Mouse (Mus musculus) heart, postnatal 25 days (tissue): ENCODE data around the gene Prr29. TPM values are rescaled to one million over a fixed set of nuclear protein-coding genes. Genes with fewer than 3 reads are reported as not detected.
A peak's percentile ranks its signal among the peaks of the same experiment; 100 is the strongest.

ENCODE experiments used
- DNase-seq: peaks from one replicate; pipeline ENCODE4 v3.0.0; 2022; ENCODE audit warnings: low spot score
- intact Hi-C: fragments of 180-260 bp; cut with DNase I; formaldehyde crosslinking; loops from one replicate; pipeline ENCODE4 v1.15.1; 2025
- total RNA-seq, 2 experiments: library from RNA; stranded (reverse); gene quantifications; 2 replicates each; pipeline ENCODE4 v1.2.3; 2021

The Prr29 gene
- total RNA-seq, 2 experiments from 2014 or later: 0.73 to 0.95 TPM

- intact Hi-C loops: no loop called here
Observed at GRCm38 (mm10) chr11:106353188-106353587, 12.1 kb upstream of the Prr29 start, which contains the start of gene Scn4a. Scn4a (minus strand) TSS chr11:106353288.

GRCm38 (mm10) chr11:106354181-106354580, 11.1 kb upstream of the Prr29 start:
- no peak for DNase-seq
- intact Hi-C loops: no loop called here

More at GRCm38 (mm10) chr11:106353188-106353587, 12.1 kb upstream of the Prr29 start, which contains the start of gene Scn4a:
- no peak for DNase-seq

DNA sequence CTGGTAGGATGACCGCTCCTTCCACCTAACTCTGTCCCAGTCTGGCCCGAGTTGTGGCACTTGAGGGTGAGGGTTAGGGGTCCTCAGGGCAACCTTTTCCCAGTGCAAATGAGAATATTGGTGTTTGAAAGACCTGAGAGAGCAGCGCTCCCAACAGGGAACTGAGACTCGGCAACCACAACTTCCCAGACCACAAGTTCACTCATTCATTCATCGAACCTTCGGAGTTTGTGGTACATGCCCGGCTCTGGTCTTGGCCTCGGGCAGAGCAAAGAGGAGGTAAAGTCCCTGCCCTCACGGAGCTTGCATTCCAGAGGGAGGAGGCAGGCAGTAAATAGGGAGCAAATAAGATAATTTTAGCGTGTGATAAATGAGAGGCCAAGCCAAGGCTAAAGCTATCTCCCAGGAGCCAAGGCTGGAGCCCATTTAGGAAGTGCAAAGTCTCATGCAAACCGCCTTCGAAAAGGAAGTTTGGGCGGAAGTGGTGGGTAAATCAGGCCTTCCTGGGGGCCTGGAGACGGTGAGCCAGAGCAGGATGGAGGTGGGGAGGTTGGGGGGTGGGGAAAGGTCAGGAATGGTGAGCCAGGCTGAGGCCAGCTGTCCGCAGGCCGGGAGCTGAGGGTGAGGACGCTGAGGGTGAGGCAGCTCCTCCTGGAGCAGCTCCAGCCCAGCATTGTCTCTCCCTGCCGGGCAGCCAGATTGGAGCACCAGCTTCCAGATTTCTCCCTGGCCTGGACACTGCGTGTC, 9.7 kb upstream of the Prr29 start:
- intact Hi-C loops: no loop called here
- no peak for DNase-seq

DNA sequence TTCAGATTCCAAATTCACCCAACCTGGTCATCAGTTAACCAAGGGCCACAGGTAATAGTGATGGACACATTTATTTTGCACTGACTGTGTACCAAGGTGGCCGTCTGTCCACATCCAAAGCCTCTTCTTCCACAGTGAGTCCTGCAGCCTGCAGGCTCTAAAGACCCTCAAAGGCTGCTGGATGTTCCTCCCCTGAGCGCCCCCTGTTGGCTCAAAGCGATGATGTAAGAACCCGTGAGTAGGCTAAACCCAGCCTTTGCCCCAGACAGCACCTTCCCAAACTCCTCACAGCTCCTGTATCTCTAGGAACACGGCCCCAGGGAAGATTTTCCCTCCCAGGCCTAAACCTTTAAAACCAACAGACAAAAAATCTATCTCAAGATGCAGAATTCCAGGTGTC, 5.9 kb upstream of the Prr29 start:
- intact Hi-C loops: no loop called here
- DNase-seq: no peak

DNA sequence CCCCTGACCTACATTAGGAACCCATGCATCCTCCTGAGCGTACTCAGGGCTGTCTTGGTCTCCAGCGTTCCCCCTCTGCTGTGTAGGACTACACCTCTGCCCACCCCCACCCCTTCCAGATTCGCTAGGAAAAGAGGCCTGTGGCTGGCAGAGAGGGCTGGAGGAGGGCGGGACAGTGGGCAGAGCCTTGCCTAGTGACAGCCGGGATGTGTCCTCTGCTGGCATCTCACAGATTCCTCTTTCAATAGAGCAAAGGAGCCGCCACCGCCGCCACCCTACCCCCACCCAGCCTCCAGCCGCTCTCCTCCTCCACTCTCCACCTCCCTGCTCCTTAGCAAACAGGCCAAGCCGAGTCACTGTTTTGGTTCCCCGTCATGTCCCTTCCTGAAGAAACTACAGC, 560 bp upstream of the Prr29 start:
- intact Hi-C loops: no loop called here
- DNase-seq: no peak

GRCm38 (mm10) chr11:106366316-106366715, 1.0 kb downstream of the Prr29 start:
- intact Hi-C loops: loop anchor here (2.0 kb wide), 3 partner anchors 26 to 64 kb away; no protein-coding TSS in a partner anchor
- DNase-seq: peak; percentile 33

DNA sequence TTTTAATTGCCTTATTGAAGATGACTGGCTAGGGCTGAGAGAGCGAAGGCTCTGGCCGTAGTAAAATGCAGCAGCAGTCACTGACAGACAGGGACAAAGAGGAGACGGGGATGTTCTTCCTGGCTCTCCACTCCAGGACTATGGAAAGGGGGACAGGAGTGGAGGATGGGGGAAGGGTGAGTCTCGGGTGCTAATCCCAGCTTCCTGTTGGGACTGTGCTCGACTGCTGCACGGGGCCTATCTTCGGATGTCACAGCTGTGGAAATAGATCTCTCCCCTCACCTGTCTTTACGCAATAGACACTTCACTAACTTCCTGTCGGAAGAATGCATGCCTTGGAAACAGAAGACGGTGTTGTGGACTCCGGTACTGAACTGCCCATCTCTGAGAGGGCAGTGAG, 8.7 kb downstream of the Prr29 start:
- intact Hi-C loops: no loop called here
- DNase-seq: no peak

- DNase-seq: no peak
Observed at GRCm38 (mm10) chr11:106374559-106374958, 9.3 kb downstream of the Prr29 start.

GRCm38 (mm10) chr11:106374979-106375378, 9.7 kb downstream of the Prr29 start:
- intact Hi-C loops: no loop called here
- no peak for DNase-seq

More at GRCm38 (mm10) chr11:106374559-106374958, 9.3 kb downstream of the Prr29 start:
- intact Hi-C loops: no loop called here

GRCm38 (mm10) chr11:106381011-106381410, 15.7 kb downstream of the Prr29 start:
- intact Hi-C loops: no loop called here
- no peak for DNase-seq

DNA sequence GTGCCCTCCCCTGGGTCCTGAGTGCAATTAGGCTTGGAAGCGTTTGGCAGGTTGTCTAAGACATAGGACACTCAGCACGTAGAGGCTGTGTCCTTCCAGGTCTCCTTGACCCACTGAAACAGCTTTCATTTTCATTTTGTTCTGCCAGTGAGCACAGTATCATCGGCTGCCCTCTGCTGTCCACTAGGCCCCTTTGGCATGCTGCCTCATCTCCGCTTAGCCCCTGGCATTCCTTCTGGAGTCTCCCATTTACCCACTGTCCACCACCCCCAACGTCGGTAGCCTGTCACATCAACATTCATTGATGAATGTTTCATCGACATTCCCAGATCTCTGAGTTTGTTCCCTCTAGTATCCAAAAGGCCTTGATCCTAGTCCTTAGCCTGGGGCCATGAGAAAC, 16.6 kb downstream of the Prr29 start:
- intact Hi-C loops: no loop called here
- DNase-seq: no peak

DNA sequence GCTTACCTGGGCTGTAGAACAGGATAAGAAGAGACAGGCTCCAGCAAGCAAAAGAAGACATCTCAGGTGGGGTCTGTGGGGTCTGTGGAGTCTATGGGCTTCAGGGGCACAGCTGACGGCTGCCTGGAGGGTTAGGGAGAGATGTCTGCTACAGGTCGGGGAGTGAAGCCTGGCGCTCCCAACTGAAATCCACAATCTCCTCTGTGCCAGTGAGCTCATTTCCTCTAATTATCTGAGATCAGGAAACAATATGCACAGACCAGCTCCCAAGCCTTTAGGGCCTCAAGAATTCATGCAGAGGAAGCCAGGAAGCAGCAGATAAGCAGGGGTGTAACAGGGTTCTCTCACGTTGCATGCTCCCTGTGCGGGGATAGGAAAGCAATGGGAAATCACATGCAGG, 17.2 kb downstream of the Prr29 start:
- DNase-seq: peak; percentile 43

DNA sequence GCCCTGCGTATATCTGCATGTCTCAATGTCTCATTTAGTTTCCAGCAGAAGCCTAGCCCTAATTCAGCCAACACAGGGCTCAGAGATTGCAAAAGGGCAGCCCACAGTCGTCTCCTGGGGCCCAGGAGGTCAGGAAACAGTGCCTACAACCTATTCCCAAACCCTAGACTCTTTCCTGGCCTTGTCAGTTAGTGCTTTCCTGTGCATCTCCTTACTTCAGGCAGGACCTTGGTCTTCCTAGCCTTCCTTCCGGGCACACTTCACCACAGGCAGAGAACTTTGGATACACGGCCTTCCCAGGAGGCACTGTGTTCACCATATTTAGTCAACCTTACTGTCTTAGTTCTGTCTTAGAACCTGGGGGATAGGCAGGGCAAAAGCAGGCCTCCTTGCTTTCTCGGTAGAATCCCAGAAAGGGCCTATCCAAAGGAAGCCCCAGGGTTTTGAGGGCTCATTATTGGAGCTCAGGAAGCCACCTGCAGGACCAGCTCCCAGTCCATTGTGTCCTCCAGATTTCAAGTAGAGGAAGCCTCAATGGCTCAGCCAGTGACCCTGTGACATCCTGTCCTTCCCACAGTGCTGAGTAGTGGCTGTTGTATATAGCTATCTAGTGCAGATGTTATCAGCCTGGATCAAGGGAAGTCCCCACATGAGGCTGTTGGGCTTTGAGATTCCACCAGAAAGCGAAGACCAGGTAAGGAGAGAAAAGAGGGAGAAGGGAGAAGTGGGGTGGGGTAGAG, 17.9 kb downstream of the Prr29 start:
- intact Hi-C loops: no loop called here
- no peak for DNase-seq

More for the DNA sequence above, 17.2 kb downstream of the Prr29 start:
- intact Hi-C loops: no loop called here

- DNase-seq: no peak
- intact Hi-C loops: no loop called here
Observed at GRCm38 (mm10) chr11:106386409-106386808, 21.1 kb downstream of the Prr29 start.

- no peak for DNase-seq
- intact Hi-C loops: no loop called here
Observed at GRCm38 (mm10) chr11:106387020-106387419, 21.7 kb downstream of the Prr29 start.

DNA sequence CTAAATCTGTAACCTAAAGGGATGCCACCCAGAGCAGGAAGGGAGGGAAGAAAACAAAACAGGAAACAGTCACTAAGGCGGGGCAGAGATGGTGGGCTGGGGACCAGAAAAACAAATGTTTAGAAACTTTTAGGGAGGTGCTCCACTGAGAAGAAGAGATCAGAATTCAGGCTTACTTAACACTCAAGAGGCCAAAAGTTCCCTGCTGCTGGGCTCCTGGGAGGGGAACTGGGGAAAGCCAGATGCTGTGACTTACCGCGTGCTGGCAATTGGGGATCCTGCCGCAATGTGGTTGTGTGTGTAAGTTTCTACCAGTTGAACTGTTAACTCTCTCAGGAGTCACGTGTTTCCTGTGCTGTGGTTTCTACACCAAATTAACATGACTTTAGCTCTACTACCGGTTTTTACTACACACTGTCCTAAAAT, 22.5 kb downstream of the Prr29 start, which contains the start of gene Icam2:
Icam2 (minus strand) TSS at position 285 of the 426 bp plus-strand sequence.
- intact Hi-C loops: no loop called here
- no peak for DNase-seq

DNA sequence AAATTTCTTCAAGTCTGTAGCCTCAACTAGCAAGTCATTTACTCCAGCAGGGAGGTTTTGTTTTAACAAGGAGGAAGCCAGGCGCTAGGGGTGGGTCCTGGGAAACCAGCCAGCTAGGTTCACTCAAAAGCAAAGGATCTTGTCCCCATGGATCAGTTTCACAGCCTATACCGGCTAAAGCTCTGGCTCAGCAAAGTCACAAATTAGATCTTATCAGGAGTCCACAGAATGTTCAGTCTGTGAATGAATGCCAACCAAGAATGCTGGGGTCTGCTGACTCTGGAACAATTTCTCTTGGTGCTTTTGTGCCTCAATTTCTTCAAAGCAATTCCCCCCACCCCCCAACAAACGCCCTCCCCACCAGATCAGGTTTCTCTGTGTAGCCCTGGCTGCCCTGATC, 24.3 kb downstream of the Prr29 start:
- no peak for DNase-seq
- intact Hi-C loops: no loop called here

GRCm38 (mm10) chr11:106390757-106391156, 25.5 kb downstream of the Prr29 start:
- intact Hi-C loops: no loop called here
- no peak for DNase-seq

DNA sequence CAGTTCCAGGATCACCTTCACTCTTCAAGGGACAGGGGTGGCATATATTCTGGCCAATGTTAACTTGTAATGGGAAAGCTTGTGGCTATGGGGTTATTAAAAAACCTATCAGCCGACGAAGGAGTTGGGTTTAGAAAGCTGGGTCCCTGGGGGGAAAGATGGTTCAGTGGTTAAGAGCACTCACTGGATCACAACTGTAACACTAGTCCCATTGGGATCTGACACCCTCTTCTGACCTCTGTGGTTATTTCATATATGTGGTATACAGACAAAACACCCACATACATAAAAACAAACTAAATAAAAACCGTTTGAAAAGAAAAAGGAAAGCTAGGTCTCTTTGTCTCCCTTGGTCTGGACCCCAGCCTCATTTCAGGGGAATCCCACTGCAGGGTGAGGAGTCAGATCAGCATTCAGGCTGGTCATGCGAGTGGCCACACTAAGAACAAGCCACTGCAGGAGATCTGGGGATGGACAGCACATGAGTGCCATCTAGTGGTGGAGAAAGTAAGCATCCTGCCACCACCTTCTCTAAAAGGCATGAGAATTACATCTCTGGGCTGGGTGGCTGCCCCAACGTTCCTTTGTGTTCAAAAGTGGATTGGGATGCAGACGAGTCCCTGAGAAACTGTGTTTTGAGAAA, 26.4 kb downstream of the Prr29 start:
- peak; percentile 43 for DNase-seq
- intact Hi-C loops: loop anchor here (2.0 kb wide), 3 partner anchors 25 to 89 kb away; no protein-coding TSS in a partner anchor

DNA sequence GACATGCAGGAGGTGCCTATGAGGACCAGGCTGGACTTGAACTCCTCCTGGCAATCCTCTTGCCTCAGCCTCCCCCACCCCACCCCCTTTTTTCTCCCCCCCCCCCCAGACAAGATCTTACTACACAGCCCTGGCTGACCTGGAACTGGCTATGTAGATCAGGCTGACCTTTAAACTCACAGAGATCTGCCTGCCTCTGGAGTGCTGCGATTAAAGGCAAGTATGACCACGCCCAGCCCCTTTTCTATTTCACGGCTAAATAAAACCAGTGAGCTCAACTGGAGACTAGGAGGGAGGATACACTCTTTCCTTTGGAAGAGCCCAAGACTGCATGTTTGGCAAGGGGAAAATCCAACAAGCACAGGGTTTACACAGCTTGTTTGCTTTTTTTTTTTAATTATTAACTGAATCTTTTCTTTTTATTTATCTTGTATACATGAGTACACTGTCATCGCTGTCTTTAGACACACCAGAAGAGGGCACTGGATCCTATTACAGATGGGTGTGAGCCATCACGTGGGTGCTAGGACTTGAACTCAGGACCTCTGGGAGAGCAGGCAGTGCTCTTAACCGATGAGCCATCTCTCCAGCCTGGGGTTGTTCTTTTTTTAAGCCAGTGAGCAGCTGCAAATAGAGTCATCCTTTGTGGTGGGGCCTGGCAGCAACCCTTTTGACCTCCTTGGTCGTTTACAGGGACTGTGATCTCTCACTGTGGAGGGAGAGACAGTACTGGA, 27.5 kb downstream of the Prr29 start:
- no peak for DNase-seq
- intact Hi-C loops: loop anchor here (2.0 kb wide), 3 partner anchors 26 to 90 kb away; no protein-coding TSS in a partner anchor
